Mouse (Mus musculus) brain, embryonic 14.5 days (tissue): ENCODE measurements around the gene 1700013G24Rik.

ENCODE experiments used
- CTCF ChIP-seq: fragments of 200-500 bp; IDR thresholded peaks from 2 replicates; pipeline ENCODE4 v1.5.1; 2012; ENCODE audit warnings: inconsistent platforms, mild to moderate bottlenecking, moderate library complexity, borderline replicate concordance; ENCODE audit not compliant: insufficient read depth, insufficient read length; ENCODE audit errors: extremely low read depth
- POLR2A ChIP-seq: fragments of 200-500 bp; IDR thresholded peaks from 2 replicates; pipeline ENCODE4 v1.6.1; 2012; ENCODE audit warnings: mild to moderate bottlenecking, inconsistent platforms, borderline replicate concordance; ENCODE audit not compliant: poor library complexity, insufficient read depth, insufficient read length, severe bottlenecking; ENCODE audit errors: extremely low read depth

DNA sequence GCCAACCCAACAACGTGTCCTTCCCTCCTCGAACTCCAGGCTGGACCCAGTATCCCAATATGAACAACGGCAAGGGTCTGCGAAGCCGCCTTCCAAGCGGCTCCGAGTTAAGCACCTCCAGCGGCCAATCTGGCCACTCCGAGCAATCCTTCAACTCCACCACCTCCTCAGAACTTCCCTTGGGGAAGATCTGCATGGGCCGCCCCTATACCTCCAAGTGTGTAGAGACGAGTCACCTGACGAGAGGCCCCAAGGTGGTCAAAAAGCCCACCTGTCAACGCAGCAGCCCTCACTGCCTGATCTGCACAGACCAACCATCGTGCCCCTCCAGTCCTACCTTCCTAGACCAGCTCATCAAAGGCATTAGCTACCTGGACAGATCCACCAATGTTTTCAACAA lies 1.5 kb downstream of the 1700013G24Rik start:
- no peak for TF ChIP-seq CTCF
- no peak for TF ChIP-seq POLR2A
